Mouse (Mus musculus): ENCODE data around the gene 4833427G06Rik. TPM values are rescaled to one million over a fixed set of nuclear protein-coding genes. Genes with fewer than 3 reads are reported as not detected.

The 4833427G06Rik gene
- not detected for polyA plus RNA-seq (2015; fragmentation: Illumina TruSeq; extraction: RNeasy Lipid Tissue Mini Kit (QIAGEN cat#74804); ENCODE audit: insufficient read depth, low read depth, low replicate concordance)

DNA sequence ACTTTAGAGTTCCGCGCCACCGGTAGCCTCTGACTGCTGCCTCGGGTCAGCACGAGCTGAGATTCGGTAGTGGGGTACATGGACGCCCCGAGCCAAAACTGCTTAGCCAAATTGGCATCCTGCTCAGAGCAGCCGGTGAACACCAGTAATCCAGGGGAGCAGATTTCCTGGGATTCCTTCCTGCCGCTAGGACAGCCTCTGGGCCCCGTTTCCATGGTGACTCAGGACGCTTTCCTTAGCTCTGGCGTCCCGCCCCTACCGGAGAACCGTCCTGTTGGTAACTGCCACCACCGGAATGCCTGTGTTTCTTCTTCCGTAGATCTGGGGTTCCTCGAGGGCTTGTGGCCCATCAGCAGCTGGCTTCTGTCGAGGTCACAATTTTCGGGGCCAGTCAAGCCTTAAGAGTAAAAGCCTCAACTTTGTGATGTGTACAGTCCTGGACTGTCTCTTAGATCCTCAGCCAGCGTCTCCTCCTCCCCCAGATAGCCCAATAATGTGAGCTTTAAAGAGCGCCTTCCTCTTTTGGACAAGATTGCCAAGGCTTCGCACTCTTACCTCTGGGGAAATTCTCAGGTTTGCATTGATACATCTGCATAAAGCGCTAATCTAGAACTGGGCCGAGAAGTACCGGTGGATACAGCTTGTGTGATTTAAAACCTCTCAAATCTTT, at the start of gene 4833427G06Rik:
4833427G06Rik (minus strand) TSS at position 323 of the 670 bp plus-strand sequence.

DNA sequence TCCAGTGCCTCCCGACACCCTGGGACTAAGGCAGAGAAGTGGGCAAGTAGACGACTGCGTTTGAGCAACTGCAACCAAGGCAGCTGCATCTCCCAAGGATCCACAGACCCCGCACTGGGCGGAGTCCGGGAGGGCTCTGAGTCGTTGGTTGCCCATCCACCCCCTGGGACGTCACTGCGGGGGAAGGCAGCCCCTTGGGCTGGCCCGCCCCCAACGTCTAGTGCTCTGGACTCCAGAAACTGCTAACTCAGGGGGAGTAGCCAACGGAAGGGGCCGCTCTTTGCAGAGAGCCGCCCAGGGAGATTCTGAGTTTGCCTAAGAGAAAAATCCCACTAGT, 24.9 kb downstream of the 4833427G06Rik start, which contains the start of gene Layn:
Layn (minus strand) TSS at position 116 of the 337 bp plus-strand sequence.

DNA sequence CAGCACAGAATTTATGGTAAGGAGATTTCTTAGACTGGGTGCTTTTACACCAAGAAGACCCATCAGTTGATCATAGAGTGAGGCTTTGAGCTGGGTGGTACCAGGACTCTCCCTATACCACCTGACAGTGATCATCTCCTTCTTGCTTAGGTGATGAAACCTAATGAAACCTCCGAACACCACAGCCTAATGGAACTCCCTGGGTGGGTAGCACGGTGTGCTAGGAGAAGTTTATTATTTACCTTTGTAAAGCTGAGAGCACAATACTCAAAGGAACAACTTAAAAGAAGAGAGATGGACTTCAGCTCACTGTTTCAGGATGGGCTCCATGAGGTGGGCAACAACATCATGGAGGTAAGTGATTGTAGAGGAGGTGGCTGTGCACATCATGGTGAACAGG, 41.3 kb downstream of the 4833427G06Rik start, which contains the start of gene Btg4:
Btg4 (plus strand) TSS at position 301 of the 400 bp plus-strand sequence.

Other genes starting within 250 kb of the 4833427G06Rik start
- 5.4 TPM for gene Sik2, start 93.0 kb downstream of the 4833427G06Rik start, polyA plus RNA-seq (2015; fragmentation: Illumina TruSeq; extraction: RNeasy Lipid Tissue Mini Kit (QIAGEN cat#74804); ENCODE audit: insufficient read depth, low read depth, low replicate concordance)
- not detected for gene Btg4, start 41.2 kb downstream of the 4833427G06Rik start, polyA plus RNA-seq (2015; fragmentation: Illumina TruSeq; extraction: RNeasy Lipid Tissue Mini Kit (QIAGEN cat#74804); ENCODE audit: insufficient read depth, low read depth, low replicate concordance)
- 1.7 TPM for gene Layn, start 25.0 kb downstream of the 4833427G06Rik start, polyA plus RNA-seq (2015; fragmentation: Illumina TruSeq; extraction: RNeasy Lipid Tissue Mini Kit (QIAGEN cat#74804); ENCODE audit: insufficient read depth, low read depth, low replicate concordance)
- not detected for gene Gm32742, start 63.4 kb upstream of the 4833427G06Rik start, polyA plus RNA-seq (2015; fragmentation: Illumina TruSeq; extraction: RNeasy Lipid Tissue Mini Kit (QIAGEN cat#74804); ENCODE audit: insufficient read depth, low read depth, low replicate concordance)
- gene Pou2af1, start 111.6 kb upstream of the 4833427G06Rik start, polyA plus RNA-seq (2015; fragmentation: Illumina TruSeq; extraction: RNeasy Lipid Tissue Mini Kit (QIAGEN cat#74804); ENCODE audit: insufficient read depth, low read depth, low replicate concordance), result 0.74 TPM
- 1.8 TPM for gene Colca2, start 176.5 kb upstream of the 4833427G06Rik start, polyA plus RNA-seq (2015; fragmentation: Illumina TruSeq; extraction: RNeasy Lipid Tissue Mini Kit (QIAGEN cat#74804); ENCODE audit: insufficient read depth, low read depth, low replicate concordance)
- gene 1810046K07Rik, start 226.8 kb upstream of the 4833427G06Rik start, polyA plus RNA-seq (2015; fragmentation: Illumina TruSeq; extraction: RNeasy Lipid Tissue Mini Kit (QIAGEN cat#74804); ENCODE audit: insufficient read depth, low read depth, low replicate concordance), result not detected